Mouse (Mus musculus) adrenal gland, adult 2 months (tissue): ENCODE measurements around the gene Frmd4b. TPM values are rescaled to one million over a fixed set of nuclear protein-coding genes. Genes with fewer than 3 reads are reported as not detected.

Source experiments
- DNase-seq: peaks from one replicate; pipeline ENCODE4 v3.0.0; 2021
- polyA plus RNA-seq: library from polyadenylated mRNA; depleted of rRNA; stranded (reverse); fragments of >200 nt; gene quantifications from 2 replicates; pipeline ENCODE4 v1.2.3, GENCODE M21; 2012
- total RNA-seq, 2 experiments: library from RNA; stranded (reverse); gene quantifications; 2 replicates each; pipeline ENCODE4 v1.2.3; 2021

Gene Frmd4b
- total and polyA plus RNA-seq, 3 experiments: 4.7 to 22.7 (median 16.8) TPM

DNA sequence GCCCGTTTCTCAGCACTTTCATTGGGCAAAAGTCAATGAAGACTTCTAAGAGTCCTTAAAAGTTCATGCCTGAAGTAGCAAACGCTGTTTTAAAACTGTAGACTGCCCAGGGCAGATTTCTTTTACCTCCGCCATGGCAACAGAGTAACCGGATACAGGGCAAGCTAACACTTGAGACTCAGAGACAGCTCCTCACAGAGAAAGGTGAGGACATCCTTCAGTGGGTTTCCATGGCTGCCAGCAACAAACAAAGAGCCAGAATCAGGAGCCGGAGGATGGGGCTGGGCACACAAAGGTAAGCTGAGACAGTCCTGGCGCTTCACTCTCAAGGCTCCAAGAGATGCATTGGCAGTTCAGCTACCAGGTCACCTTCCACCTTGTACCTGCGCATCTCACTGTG is 260.7 kb downstream of the Frmd4b start:
- no peak for DNase-seq

DNA sequence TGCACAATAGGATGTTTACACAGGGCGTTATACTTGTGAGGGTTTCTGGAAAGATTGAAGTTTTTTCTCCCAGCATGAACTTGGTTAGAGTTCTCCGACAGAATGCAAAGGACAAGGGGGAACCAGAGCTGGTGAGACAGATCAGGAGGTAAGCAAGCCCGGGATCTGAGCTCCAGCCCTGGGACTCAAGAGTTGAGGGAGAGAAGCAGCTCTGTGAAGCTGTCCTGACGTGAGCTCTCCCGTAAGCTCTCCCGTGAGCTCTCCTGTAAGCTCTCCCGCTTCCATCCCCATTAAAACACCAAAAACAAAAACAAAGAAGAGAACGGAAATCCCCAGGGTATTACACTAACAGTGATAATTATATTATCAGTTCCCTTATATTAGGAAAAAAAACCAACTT is 262.2 kb downstream of the Frmd4b start:
- no peak for DNase-seq

DNA sequence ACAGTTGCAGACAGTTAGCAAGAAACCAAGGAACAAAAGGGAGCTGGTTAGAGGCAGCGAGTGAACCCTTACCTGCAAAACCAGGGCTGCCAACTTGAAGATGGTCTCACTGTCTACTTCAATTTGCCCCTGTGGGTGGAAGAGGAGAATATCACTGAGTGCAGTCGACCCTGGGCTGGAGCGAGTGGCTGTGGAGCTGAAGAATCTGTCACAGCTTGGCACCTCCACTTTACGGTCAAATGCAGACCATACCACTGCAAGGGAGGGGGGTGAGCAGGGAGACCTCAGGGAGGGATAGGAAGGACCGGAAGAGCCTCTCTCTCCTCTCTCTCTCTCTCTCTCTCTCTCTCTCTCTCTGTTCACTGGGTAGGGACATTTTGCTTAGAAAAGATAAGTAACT is 263.4 kb downstream of the Frmd4b start:
- DNase-seq: no peak

DNA sequence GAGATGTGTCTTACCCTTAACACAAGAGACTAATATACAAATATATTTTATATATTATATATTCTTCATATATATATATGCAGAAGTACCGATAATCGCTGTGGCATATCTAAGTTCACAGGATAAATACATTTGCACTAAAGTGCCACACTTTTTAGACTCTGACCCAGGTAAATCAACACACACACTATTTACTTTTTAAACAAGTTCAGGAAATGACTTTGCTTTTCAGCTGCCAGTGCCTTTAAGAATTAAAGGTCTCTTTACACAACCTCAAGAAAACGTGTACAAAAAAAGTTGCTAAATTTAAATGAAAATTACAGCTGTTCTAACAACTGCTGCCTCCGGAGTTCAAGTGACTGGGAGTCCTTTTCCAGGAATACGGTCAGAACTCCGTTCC is 264.0 kb downstream of the Frmd4b start:
- no peak for DNase-seq

DNA sequence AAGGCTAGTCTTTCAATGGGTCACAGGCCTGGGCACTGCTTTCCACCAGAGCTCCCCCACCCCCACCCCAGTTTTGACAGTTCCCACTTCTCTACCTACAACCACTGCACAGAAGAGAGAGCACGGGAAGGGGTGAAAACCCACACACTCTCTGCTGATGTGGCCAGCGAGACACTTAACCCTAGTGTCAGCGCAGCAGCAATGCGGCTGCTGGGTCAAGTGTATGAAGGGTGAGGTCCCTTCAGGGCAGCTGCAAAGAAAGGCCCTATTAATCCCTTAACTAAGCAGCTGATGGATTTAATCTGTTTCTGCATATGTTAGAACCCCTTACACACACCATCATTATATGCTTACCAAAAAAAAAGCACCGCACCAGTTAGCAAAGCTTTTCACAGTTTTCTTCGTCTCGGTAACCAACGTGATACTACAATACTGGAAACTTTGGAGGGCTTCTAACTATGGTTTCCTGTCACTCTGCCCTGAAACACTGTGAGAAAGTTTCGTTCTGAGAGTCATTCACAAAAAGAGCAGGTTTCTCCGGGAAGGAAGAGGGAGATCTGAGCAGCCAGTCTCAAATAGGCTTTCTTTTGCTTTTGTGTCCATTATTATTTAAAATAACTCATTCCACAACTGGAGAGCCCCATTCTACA is 264.7 kb downstream of the Frmd4b start:
- DNase-seq: no peak

DNA sequence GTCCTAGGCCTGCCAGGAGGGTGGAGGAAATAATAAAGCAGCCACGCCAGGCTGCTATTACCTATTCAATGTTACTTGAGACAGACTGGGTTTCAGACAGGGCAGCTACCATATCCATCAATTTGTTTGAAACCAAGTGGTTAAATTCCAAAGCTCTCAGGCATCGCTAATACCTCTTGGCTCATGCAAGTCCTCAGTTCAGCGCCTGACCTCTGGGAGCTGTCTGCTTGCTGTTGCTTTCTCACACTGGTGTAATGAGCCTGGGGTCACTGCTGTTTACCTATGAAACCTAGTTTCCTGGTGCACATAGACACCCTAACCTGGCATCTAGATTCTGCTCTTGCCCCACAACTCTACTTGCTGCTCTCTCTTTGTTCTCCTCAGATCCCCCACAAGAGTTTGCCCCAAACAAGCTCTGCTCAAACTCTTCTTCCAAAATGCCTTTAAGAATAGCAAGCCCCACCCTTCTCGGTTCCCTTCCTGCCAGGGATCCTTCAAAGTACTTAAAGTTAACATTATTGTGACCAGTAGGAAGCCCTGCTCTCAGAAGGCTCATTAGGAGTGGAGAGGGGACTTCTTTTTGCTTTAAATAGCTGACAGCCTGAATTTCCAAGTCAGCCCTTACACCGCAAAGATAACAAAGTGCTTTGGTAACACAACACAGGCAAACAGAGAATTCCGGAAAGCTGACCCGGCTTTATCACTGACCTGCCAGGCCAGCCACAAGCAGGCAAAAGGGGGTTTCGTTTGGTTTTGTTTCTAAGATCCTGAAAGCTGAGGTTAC is 267.8 kb downstream of the Frmd4b start:
- DNase-seq: no peak

- DNase-seq: peak; percentile 4
Observed at GRCm38 (mm10) chr6:97346932-97347331, 270.4 kb downstream of the Frmd4b start.

DNA sequence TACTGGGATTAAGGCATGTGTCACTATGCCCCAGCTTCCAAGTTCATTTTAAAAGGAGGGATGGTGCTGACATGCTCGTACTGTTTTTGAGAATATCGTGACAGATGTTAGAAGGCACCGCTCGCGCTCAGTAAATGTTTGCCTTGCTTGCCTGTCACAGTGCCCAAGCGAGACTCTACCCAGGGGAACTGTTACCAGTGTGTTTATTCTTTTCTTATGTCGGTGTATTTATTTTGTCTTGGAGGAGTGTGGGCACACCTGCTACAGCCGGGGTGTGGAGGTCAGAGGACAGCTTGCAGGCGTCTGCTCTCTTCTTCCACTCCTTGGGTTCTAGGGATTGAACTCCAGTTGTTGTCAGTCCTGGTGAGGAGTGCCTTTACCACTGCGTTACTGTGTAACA is 270.8 kb downstream of the Frmd4b start:
- DNase-seq: no peak

GRCm38 (mm10) chr6:97345921-97346320 is 271.4 kb downstream of the Frmd4b start:
- no peak for DNase-seq

- DNase-seq: no peak
Observed at GRCm38 (mm10) chr6:97342185-97342584, 275.2 kb downstream of the Frmd4b start.

DNA sequence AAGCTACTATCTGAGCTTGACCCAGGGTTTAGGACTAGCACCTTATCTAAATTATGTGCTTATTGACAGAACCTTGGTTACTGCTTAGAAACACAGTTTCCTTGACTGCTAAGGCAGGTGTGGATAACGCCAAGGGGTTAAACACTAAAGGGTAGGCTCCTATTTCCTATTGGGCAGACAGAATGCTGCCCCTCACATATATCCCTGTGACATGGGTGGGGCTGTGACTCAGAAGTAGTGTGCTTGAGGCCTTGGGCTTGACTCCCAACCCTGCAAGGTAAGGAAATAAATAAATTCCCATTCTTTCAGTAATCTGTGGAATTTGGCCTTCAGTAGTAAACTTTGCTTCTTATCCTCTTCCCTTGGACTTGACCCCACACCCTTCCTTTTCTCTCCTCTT is 275.7 kb downstream of the Frmd4b start:
- DNase-seq: no peak

GRCm38 (mm10) chr6:97341148-97341547 is 276.2 kb downstream of the Frmd4b start:
- DNase-seq: no peak

- no peak for DNase-seq
Observed at GRCm38 (mm10) chr6:97340211-97340791, 277.0 kb downstream of the Frmd4b start.

DNA sequence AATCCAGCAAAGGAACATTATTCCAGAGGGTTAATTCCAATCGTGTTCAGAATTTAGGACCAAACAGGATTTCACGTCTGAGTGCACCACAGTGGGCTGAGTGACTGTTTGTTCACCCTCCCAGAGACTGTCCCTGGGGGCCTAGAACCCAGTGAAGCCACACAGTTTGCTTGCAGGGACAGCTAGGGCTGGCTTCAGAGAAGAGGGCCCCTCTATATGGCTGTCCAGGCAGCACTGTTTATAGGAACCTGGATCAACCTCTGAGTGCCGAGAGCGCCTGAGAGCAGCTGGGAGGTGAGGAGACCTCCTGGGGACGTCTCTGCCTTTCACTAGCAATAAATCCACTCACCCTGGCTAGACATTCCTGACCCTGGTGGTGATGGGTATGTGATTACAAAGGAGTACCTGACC is 278.1 kb downstream of the Frmd4b start:
- no peak for DNase-seq

GRCm38 (mm10) chr6:97338843-97339242 is 278.5 kb downstream of the Frmd4b start:
- DNase-seq: no peak

DNA sequence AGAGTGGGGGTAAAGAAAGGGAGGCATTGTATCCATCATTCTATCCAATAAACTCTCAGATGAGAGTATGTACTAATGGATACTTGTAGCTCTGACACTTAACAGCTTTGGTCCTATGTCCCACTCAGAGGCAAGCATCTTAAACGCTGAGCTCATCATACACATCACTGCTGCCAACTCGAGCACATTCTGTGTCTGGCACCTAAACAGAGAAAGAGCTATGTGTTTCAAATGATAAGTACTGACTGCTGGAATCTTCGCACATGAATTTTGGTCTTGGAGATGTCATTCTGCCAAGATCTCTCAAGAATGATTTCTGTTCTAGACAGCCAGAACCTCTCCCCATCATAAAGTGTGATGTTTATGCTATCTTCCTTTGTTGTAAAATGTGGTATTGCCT is 284.0 kb downstream of the Frmd4b start:
- DNase-seq: no peak

GRCm38 (mm10) chr6:97323951-97324350 is 293.4 kb downstream of the Frmd4b start:
- DNase-seq: no peak

GRCm38 (mm10) chr6:97322126-97322525 is 295.2 kb downstream of the Frmd4b start:
- no peak for DNase-seq

DNA sequence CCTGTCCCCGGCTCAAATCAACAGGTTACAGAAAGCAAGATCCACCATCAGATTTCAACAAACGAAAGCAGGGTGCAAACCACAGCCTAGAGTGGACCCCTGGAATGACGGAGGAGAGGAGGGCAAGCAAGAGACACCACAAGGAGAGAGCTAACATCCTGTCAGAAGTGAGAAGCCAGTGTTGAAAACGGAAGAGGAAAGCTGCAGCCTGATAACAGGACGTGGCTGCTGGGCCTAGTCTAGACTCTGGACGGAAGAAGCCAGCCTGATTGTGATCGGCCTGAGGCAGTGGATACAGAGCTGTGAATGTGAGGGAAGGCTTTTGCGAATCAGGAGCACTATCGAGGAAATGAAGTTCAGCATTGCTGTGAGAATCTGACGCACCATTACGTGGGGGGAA is 296.2 kb downstream of the Frmd4b start:
- DNase-seq: no peak

DNA sequence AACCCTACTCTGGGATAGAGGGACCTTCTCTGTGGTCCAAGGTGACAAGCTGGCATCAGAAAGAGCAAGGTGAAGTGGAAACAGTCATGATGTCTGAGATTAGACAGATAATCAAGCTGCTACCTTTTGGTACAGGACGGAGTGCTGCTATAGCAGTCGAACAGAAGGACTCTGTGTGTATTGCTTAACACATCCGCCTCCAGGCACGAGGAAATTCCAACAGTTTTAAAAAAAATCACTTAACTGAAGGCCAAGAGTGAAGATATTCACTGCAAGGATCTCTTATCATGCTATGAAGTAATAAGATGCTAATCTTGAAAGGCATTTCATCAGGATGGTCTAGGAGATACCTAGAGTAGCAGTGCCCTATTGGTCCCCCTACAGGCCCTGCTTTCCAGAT is 298.3 kb downstream of the Frmd4b start:
- no peak for DNase-seq

DNA sequence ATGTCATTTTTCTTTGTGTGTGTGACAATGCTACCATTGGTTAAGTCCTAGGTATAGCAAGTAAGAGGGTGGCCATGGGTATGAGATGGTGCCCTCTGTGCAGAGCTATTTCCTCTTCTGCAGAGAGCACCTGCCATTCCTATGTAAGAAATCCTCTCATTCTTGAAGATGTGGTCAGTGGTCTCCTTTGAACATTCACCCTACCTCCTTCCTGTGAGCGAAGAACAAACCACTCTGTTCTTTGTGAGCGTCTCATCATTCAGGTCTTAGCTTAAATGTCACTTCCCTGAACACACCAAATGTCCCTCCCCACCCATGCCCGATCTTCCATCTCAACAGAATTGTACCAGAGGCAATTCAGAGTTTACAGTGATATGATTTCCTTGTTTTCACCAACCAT is 299.4 kb downstream of the Frmd4b start:
- DNase-seq: no peak

DNA sequence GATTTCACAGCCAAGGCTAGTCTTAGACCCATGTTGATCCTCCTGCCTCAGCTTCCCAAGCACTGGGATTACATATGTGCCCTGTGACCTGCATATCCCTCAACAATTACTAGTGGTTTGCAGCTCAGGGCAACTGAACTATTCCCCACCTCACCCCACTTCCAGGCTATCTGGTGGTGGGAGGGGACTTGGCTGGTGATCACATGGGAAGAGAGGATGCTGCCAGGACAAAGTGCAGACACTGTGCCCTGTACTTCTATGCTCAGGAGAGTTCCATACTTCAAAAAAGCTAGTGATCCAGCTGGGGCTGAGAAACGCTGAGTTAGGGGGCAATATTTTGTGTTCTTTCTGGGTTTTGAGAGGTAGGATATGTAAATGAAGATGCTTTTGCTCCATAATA is 300.6 kb downstream of the Frmd4b start:
- DNase-seq: no peak

- no peak for DNase-seq
Observed at GRCm38 (mm10) chr6:97315311-97315710, 302.0 kb downstream of the Frmd4b start.

DNA sequence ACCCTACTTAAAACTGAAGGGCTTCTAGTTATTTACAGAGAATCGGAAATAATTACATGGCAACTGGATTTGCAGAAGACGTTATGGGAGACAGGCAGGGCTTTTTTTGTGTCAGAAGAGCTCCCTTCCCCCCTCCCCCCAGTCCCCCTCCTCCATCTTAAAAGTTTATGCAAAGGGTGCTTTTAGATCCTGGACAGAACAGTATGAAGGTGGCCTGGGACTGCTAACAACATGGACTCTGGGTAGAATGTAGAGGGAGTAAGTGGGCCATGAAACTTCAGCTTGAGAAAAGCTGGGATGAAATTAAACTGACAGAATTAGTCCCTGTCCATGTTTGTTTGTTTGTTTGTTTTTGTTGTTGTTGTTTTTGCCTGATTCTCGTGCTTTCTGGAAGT is 304.8 kb downstream of the Frmd4b start:
- no peak for DNase-seq
